Mouse (Mus musculus) MEL (cell line): ENCODE results near the gene Ivl. TPM values are rescaled to one million over a fixed set of nuclear protein-coding genes. Genes with fewer than 3 reads are reported as not detected.

Source experiments
- DNase-seq: peaks from one replicate; pipeline ENCODE4 v3.0.0; 2011; ENCODE audit warnings: low read depth, low spot score
- H3K27ac ChIP-seq: 2 replicates; pipeline ENCODE4 v1.5.1; 2012; ENCODE audit warnings: low read depth, mild to moderate bottlenecking, control low read depth, low read length, moderate library complexity; ENCODE audit not compliant: control insufficient read depth
- H3K27me3 ChIP-seq, 2 experiments: fragments of 150-350 bp in 1 of 2; sonication (generic) in 1 of 2; 2 replicates each; pipeline ENCODE4 v1.6.1; 2012; ENCODE audit warnings: low read length in 2 of 2, mild to moderate bottlenecking in 2 of 2, improper control_type of control experiment in 1 of 2, moderate library complexity in 1 of 2; ENCODE audit not compliant: insufficient read depth in 2 of 2, control insufficient read depth in 1 of 2
- H3K36me3 ChIP-seq, 2 experiments: 2 replicates each; pipeline ENCODE4 v1.6.1; 2012 to 2014; ENCODE audit warnings: low read length in 2 of 2, improper control_type of control experiment in 1 of 2, inconsistent platforms in 1 of 2, mild to moderate bottlenecking in 1 of 2; ENCODE audit not compliant: insufficient read depth in 2 of 2, control insufficient read depth in 1 of 2
- H3K4me1 ChIP-seq, 2 experiments: fragments of 150-350 bp in 1 of 2; sonication (generic) in 1 of 2; 2 replicates each; pipeline ENCODE4 v1.6.1; 2012; ENCODE audit warnings: low read length in 2 of 2, improper control_type of control experiment in 1 of 2, mild to moderate bottlenecking in 1 of 2; ENCODE audit not compliant: insufficient read depth in 2 of 2, control insufficient read depth in 1 of 2
- H3K4me3 ChIP-seq, 2 experiments: fragments of 150-350 bp in 1 of 2; sonication (generic) in 1 of 2; 2 replicates each; pipeline ENCODE4 v1.5.1; 2012; ENCODE audit warnings: low read depth in 2 of 2, low read length in 2 of 2, mild to moderate bottlenecking in 2 of 2, moderate library complexity in 2 of 2, control low read depth in 1 of 2, improper control_type of control experiment in 1 of 2; ENCODE audit not compliant: control insufficient read depth in 1 of 2, insufficient read depth in 1 of 2
- H3K79me2 ChIP-seq: 2 replicates; pipeline ENCODE4 v1.6.1; 2012; ENCODE audit warnings: mild to moderate bottlenecking, low read length, moderate library complexity; ENCODE audit not compliant: control insufficient read depth, poor library complexity, insufficient read depth
- H3K9ac ChIP-seq: 2 replicates; pipeline ENCODE4 v1.6.1; 2012; ENCODE audit warnings: low read depth, mild to moderate bottlenecking, control low read depth, low read length, moderate library complexity; ENCODE audit not compliant: control insufficient read depth, poor library complexity, severe bottlenecking
- H3K9me3 ChIP-seq: fragments of 150-350 bp; sonication (generic); replicated peaks from 2 replicates; pipeline ENCODE4 v1.6.1; 2012; ENCODE audit warnings: mild to moderate bottlenecking, low read length, improper control_type of control experiment, moderate library complexity; ENCODE audit not compliant: insufficient read depth
- CHD2 ChIP-seq: IDR thresholded peaks from 2 replicates; pipeline ENCODE4 v1.6.1; 2011; ENCODE audit warnings: low read length, improper control_type of control experiment
- CTCF ChIP-seq, 3 experiments: IDR thresholded peaks in 2 of 3; conservative IDR thresholded peaks in 1 of 3; 2 replicates each; pipeline ENCODE4 v1.5.1; 2011 to 2012; ENCODE audit warnings: low read length in 3 of 3, low read depth in 2 of 3, mild to moderate bottlenecking in 2 of 3, improper control_type of control experiment in 1 of 3, inconsistent platforms in 1 of 3, mixed read lengths in 1 of 3, moderate library complexity in 1 of 3; ENCODE audit not compliant: control insufficient read depth in 1 of 3, insufficient read depth in 1 of 3, poor library complexity in 1 of 3, severe bottlenecking in 1 of 3
- ELF1 ChIP-seq: IDR thresholded peaks from 2 replicates; pipeline ENCODE4 v1.6.1; 2014; ENCODE audit warnings: low read depth, mild to moderate bottlenecking, inconsistent platforms, low read length, improper control_type of control experiment, moderate library complexity
- ETS1 ChIP-seq: IDR thresholded peaks from 2 replicates; pipeline ENCODE4 v1.6.1; 2012; ENCODE audit warnings: low read depth, mild to moderate bottlenecking, inconsistent platforms, low read length, improper control_type of control experiment, moderate library complexity
- GABPA ChIP-seq: IDR thresholded peaks from 2 replicates; pipeline ENCODE4 v1.6.1; 2012; ENCODE audit warnings: low read depth, mild to moderate bottlenecking, inconsistent platforms, low read length, improper control_type of control experiment, moderate library complexity
- HCFC1 ChIP-seq: IDR thresholded peaks from 2 replicates; pipeline ENCODE4 v1.6.1; 2012; ENCODE audit warnings: low read depth, mild to moderate bottlenecking, inconsistent platforms, low read length, improper control_type of control experiment, moderate library complexity
- JUND ChIP-seq: IDR thresholded peaks from 2 replicates; pipeline ENCODE4 v1.6.1; 2011; ENCODE audit warnings: low read depth, mild to moderate bottlenecking, improper control_type of control experiment, low read length
- MAZ ChIP-seq: IDR thresholded peaks from 2 replicates; pipeline ENCODE4 v1.6.1; 2012; ENCODE audit warnings: low read depth, mild to moderate bottlenecking, inconsistent platforms, low read length, improper control_type of control experiment
- MEF2A ChIP-seq: IDR thresholded peaks from 2 replicates; pipeline ENCODE4 v1.6.1; 2014; ENCODE audit warnings: low read depth, mild to moderate bottlenecking, inconsistent platforms, low read length, improper control_type of control experiment; ENCODE audit not compliant: poor library complexity, insufficient replicate concordance, severe bottlenecking; ENCODE audit errors: extremely low read depth
- MXI1 ChIP-seq: IDR thresholded peaks from 2 replicates; pipeline ENCODE4 v1.6.1; 2011; ENCODE audit warnings: mild to moderate bottlenecking, low read depth, low read length, improper control_type of control experiment
- NELFE ChIP-seq: IDR thresholded peaks from 2 replicates; pipeline ENCODE4 v1.6.1; 2011; ENCODE audit warnings: low read depth, low read length, improper control_type of control experiment
- NRF1 ChIP-seq: IDR thresholded peaks from 2 replicates; pipeline ENCODE4 v1.6.1; 2014; ENCODE audit warnings: low read depth, mild to moderate bottlenecking, inconsistent platforms, low read length, improper control_type of control experiment, moderate library complexity; ENCODE audit not compliant: poor library complexity, insufficient read depth, severe bottlenecking
- POLR2AphosphoS5 ChIP-seq: IDR thresholded peaks from 2 replicates; pipeline ENCODE4 v1.6.1; 2012; ENCODE audit warnings: low read depth, borderline replicate concordance, mild to moderate bottlenecking, inconsistent platforms, low read length, moderate library complexity, mixed read lengths
- RAD21 ChIP-seq: IDR thresholded peaks from 2 replicates; pipeline ENCODE4 v1.6.1; 2011; ENCODE audit warnings: mild to moderate bottlenecking, low read depth, low read length, improper control_type of control experiment
- RCOR1 ChIP-seq: IDR thresholded peaks from 2 replicates; pipeline ENCODE4 v1.6.1; 2012; ENCODE audit warnings: low read depth, mild to moderate bottlenecking, inconsistent platforms, low read length, improper control_type of control experiment
- SMC3 ChIP-seq: IDR thresholded peaks from 2 replicates; pipeline ENCODE4 v1.6.1; 2011; ENCODE audit warnings: low read depth, low read length, improper control_type of control experiment
- TCF12 ChIP-seq: IDR thresholded peaks from 2 replicates; pipeline ENCODE4 v1.6.1; 2014; ENCODE audit warnings: low read depth, mild to moderate bottlenecking, inconsistent platforms, low read length, improper control_type of control experiment, moderate library complexity
- USF1 ChIP-seq: IDR thresholded peaks from 2 replicates; pipeline ENCODE4 v1.6.1; 2014; ENCODE audit warnings: low read depth, mild to moderate bottlenecking, inconsistent platforms, low read length, improper control_type of control experiment, moderate library complexity
- USF2 ChIP-seq, 2 experiments: IDR thresholded peaks; 2 replicates each; pipeline ENCODE4 v1.6.1; 2011 to 2012; ENCODE audit warnings: improper control_type of control experiment in 2 of 2, low read length in 2 of 2, borderline replicate concordance in 1 of 2, inconsistent platforms in 1 of 2, low read depth in 1 of 2, mild to moderate bottlenecking in 1 of 2; ENCODE audit not compliant: insufficient read depth in 1 of 2
- ZC3H11A ChIP-seq: IDR thresholded peaks from 2 replicates; pipeline ENCODE4 v1.6.1; 2012; ENCODE audit warnings: low read depth, mild to moderate bottlenecking, inconsistent platforms, low read length, improper control_type of control experiment
- ZKSCAN1 ChIP-seq: IDR thresholded peaks from 2 replicates; pipeline ENCODE4 v1.6.1; 2012; ENCODE audit warnings: low read depth, mild to moderate bottlenecking, inconsistent platforms, low read length, improper control_type of control experiment, moderate library complexity
- ZMIZ1 ChIP-seq: IDR thresholded peaks from 2 replicates; pipeline ENCODE4 v1.6.1; 2012; ENCODE audit warnings: low read depth, mild to moderate bottlenecking, inconsistent platforms, low read length, improper control_type of control experiment, moderate library complexity
- ZNF384 ChIP-seq: IDR thresholded peaks from 2 replicates; pipeline ENCODE4 v1.6.1; 2012; ENCODE audit warnings: low read depth, mild to moderate bottlenecking, inconsistent platforms, low read length, improper control_type of control experiment
- polyA plus RNA-seq, 2 experiments: library from polyadenylated mRNA; stranded (reverse) in 1 of 2; unstranded in 1 of 2; fragments of >175 nt in 1 of 2; fragments of >200 nt in 1 of 2; gene quantifications; 2 replicates each; pipeline versions ENCODE4 v1.2.1 to v1.2.4; 2012; ENCODE audit warnings: low replicate concordance in 2 of 2, low read depth in 1 of 2; ENCODE audit not compliant: insufficient read length in 2 of 2, insufficient read depth in 1 of 2, missing spikeins in 1 of 2
- total RNA-seq: library from RNA; depleted of rRNA; stranded (reverse); fragments of 300-350 nt; gene quantifications from 2 replicates; pipeline ENCODE4 v1.2.3, GENCODE M21; 2012

Gene Ivl
- total and polyA plus RNA-seq, 3 experiments, result not detected

DNA sequence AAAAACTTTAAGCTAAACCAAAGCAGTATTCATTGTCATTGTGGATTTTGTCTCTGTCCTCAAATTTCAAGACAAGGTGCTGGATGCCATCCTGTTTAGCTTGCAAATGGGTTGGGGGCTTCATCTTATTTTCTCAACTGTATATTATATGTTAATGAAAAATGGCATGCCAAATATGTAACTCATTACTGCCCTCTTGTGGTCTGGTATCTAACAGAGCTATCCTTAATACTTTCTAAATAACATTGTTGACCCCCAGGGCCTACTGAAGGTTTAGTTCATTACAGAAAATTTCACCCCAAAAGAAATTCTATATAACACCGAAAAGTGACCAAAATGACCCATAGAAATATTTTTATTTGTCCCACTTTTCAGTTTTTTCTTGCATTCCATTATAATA, 28.6 kb upstream of the Ivl start:
- H3K27ac ChIP-seq, result no peak overlapping the region
- H3K79me2 ChIP-seq, result no peaks in the 10 kb centered on the region
- H3K27me3 ChIP-seq, result no peaks in the 10 kb centered on the region
- no peak overlapping the region for H3K9ac ChIP-seq
- peak; percentile 53 for DNase-seq
- no peak overlapping the region for H3K4me3 ChIP-seq
- no peaks in the 10 kb centered on the region for H3K36me3 ChIP-seq
- no peak for TF ChIP-seq NRF1
- no peak for TF ChIP-seq NELFE
- no peak for TF ChIP-seq ZMIZ1
- no peak for TF ChIP-seq JUND
- no peak for TF ChIP-seq ZKSCAN1
- TF ChIP-seq ZC3H11A, result peak; percentile 8; the same call in 1 of the 2 replicates
- TF ChIP-seq CTCF (IDR thresholded peaks at IDR 0.05 in 2 of 3, conservative IDR thresholded peaks at IDR 0.05 in 1 of 3; ENCODE audit: control insufficient read depth in 1 of 3, insufficient read depth in 1 of 3, low read depth in 2 of 3, low read length in 3 of 3, poor library complexity in 1 of 3, severe bottlenecking in 1 of 3), result peak; percentile 13 to 60 (median 20); a peak in 4 of 6 replicates
- no peak for TF ChIP-seq RCOR1
- TF ChIP-seq TCF12, result no peak
- TF ChIP-seq CHD2, result no peak
- TF ChIP-seq SMC3, result peak; percentile 71
- no peak for TF ChIP-seq MEF2A
- TF ChIP-seq RAD21, result peak; percentile 51
- TF ChIP-seq HCFC1, result no peak
- TF ChIP-seq MXI1, result no peak
- TF ChIP-seq MAZ, result no peak
- no peak for TF ChIP-seq ELF1
- no peak for TF ChIP-seq GABPA
- TF ChIP-seq ETS1, result no peak
- no peak for TF ChIP-seq POLR2AphosphoS5
- TF ChIP-seq USF2 (IDR thresholded peaks at IDR 0.05; ENCODE audit: borderline replicate concordance in 1 of 2, insufficient read depth in 1 of 2, low read depth in 1 of 2, low read length in 2 of 2), result no peak
- TF ChIP-seq USF1, result no peak
- TF ChIP-seq ZNF384, result no peak
- H3K4me1 ChIP-seq, result no peaks in the 10 kb centered on the region
- H3K9me3 ChIP-seq, result no peaks in the 10 kb centered on the region
